Mouse (Mus musculus): ENCODE measurements at regions not wholly inside any gene's neighbourhood (a gene's known extent, or its start where the extent isn't known, plus 50 kb on each side); places are given as distances from the start of the nearest gene placed in this dataset.

- no peak for TF ChIP-seq CTCF (IDR thresholded peaks at IDR 0.05; ENCODE audit: low read depth)
- no peak for TF ChIP-seq EP300 (IDR thresholded peaks at IDR 0.05; ENCODE audit: low read depth)
These were observed 86.5 kb upstream of the Gm5148 start for GRCm38 (mm10) chr3:37810763-37811162.
